Comparison of ENCODE assay signal across 1 mouse cellular context in the genomic region with DNA sequence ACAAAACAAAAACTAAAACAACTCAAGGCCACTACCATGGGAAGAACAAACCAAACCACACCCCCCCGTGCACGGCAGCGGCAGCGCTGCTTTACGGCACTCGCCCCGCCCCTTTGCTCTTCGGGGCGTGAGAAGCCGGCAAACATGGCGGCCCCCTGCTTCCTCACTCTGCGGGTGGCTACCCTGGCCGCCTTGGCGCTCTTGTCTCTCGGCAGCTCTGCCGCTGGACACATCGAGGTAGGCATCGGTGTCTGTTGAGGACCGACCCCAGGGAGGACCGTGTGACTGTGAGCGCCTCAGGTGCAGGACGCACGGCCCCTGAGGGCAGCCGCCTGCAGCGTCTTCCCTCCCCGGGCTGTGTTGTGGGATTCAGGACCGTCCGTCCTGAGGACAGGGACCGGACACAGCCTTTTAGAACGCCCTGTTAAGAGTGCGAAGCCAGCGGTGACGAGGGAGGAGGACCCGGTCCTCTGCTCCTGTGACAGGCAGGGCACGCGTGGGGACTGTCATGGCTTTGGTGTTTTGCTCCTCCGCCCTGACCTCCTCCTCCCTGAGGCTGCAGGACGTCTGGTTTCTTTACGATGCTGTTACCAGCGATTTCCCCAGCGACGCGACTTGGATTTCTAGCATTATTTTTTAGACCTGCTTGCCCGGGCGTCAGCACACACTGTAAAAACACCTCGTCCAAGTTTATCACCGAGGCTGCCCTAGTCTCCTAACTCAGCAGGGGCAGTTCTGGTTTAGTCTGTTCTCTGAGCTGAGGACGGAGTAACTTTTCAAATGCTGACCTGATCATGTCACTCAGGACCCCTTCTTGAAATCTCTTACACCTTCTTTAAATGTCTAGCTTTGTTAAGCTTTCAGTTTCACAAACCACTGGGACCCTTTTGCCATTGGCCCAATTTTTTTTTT.
TF ChIP-seq lines count a peak whose summit lies in the region.

A gene (plus strand): TSS at position 110 of the 912 bp plus-strand sequence.

TF ChIP-seq in MEL, 35 proteins besides CTCF, POLR2A, EP300 and RAD21 (continued from another document):
- TF ChIP-seq CHD2 (IDR thresholded peaks at IDR 0.05; ENCODE audit: low read length) = no peak
- TF ChIP-seq KAT2A (conservative IDR thresholded peaks at IDR 0.05; ENCODE audit: low read depth, low read length) = no peak; the same call in 1 of the 2 replicates
- no peak for TF ChIP-seq GATA1 (IDR thresholded peaks at IDR 0.05; ENCODE audit: low read depth, low read length)
- no peak for TF ChIP-seq UBTF (IDR thresholded peaks at IDR 0.05; ENCODE audit: borderline replicate concordance, insufficient read depth, low read depth, low read length)
- TF ChIP-seq MAZ (IDR thresholded peaks at IDR 0.05; ENCODE audit: low read depth, low read length) = peak; percentile 38; the same call in 1 of the 2 replicates
- TF ChIP-seq USF1 (IDR thresholded peaks at IDR 0.05; ENCODE audit: low read depth, low read length) = no peak
- TF ChIP-seq MXI1 (IDR thresholded peaks at IDR 0.05; ENCODE audit: low read depth, low read length) = peak; percentile 96
TF ChIP-seq in MEL: peak in this region for 9.
